Mouse (Mus musculus) C2C12 (cell line): ENCODE results near the gene Itprid2. TPM values are rescaled to one million over a fixed set of nuclear protein-coding genes. Genes with fewer than 3 reads are reported as not detected.

Experiments
- H3K27me3 ChIP-seq: one replicate; pipeline ENCODE4 v1.6.1; 2011; ENCODE audit not compliant: control insufficient read depth, insufficient read depth, insufficient read length
- H3K36me3 ChIP-seq: one replicate; pipeline ENCODE4 v1.6.1; 2011; ENCODE audit not compliant: control insufficient read depth, insufficient read depth
- H3K4me3 ChIP-seq: one replicate; pipeline ENCODE4 v1.5.1; 2011; ENCODE audit warnings: mild to moderate bottlenecking, control low read depth; ENCODE audit not compliant: poor library complexity, insufficient read depth, severe bottlenecking
- H3K79me2 ChIP-seq: one replicate; pipeline ENCODE4 v1.6.1; 2011; ENCODE audit not compliant: control insufficient read depth, insufficient read depth
- H3K79me3 ChIP-seq: one replicate; pipeline ENCODE4 v1.6.1; 2011; ENCODE audit warnings: low read depth, control low read depth
- H3ac ChIP-seq: one replicate; pipeline ENCODE3; 2011; ENCODE audit warnings: low read depth; ENCODE audit not compliant: control insufficient read depth, insufficient read length
- CEBPB ChIP-seq: IDR thresholded peaks from one replicate; pipeline ENCODE4 v1.6.1; 2011; ENCODE audit warnings: low read depth, mild to moderate bottlenecking, control low read depth, moderate library complexity
- CTCF ChIP-seq: IDR thresholded peaks from one replicate; pipeline ENCODE4 v1.5.1; 2011; ENCODE audit not compliant: control insufficient read depth, insufficient read depth, insufficient read length
- FOSL1 ChIP-seq: IDR thresholded peaks from one replicate; pipeline ENCODE4 v1.8.0; 2011; ENCODE audit warnings: mild to moderate bottlenecking, low read length; ENCODE audit not compliant: poor library complexity, insufficient read depth, severe bottlenecking
- MAX ChIP-seq: IDR thresholded peaks from one replicate; pipeline ENCODE4 v1.6.1; 2011; ENCODE audit warnings: mild to moderate bottlenecking, control low read depth
- MYOD1 ChIP-seq: IDR thresholded peaks from one replicate; pipeline ENCODE4 v1.6.1; 2011; ENCODE audit warnings: low read depth; ENCODE audit not compliant: control insufficient read depth, insufficient read length
- MYOG ChIP-seq: IDR thresholded peaks from one replicate; pipeline ENCODE4 v1.6.1; 2011; ENCODE audit not compliant: control insufficient read depth, insufficient read length; ENCODE audit errors: extremely low read depth
- USF1 ChIP-seq: IDR thresholded peaks from one replicate; pipeline ENCODE4 v1.6.1; 2011; ENCODE audit warnings: low read depth, mild to moderate bottlenecking, control low read depth, moderate library complexity
- polyA plus RNA-seq: library from polyadenylated mRNA; unstranded; fragments of >200 nt; fragmentation: generic; extraction: Trizol; gene quantifications from one replicate; pipeline ENCODE4 v1.2.1, GENCODE M21; 2012; ENCODE audit warnings: missing spikeins

Gene Itprid2
- polyA plus RNA-seq, 1 experiment: 10.1 TPM

- no peaks in the 10 kb centered on the region for H3K79me3 ChIP-seq
- no peaks in the 10 kb centered on the region for H3K36me3 ChIP-seq
- no peaks in the 10 kb centered on the region for H3K79me2 ChIP-seq
- H3K27me3 ChIP-seq: no peaks in the 10 kb centered on the region
- no peak overlapping the region for H3K4me3 ChIP-seq
- H3ac ChIP-seq: no peak overlapping the region
- TF ChIP-seq CEBPB (peak; percentile 27), MAX (peak; percentile 41), FOSL1 (peak; percentile 63), MYOG (no peak)
Measured at GRCm38 (mm10) chr2:79603363-79603762, 31.8 kb upstream of the Itprid2 start.

GRCm38 (mm10) chr2:79606033-79606432, 29.1 kb upstream of the Itprid2 start:
- Histone ChIP-seq H3K4me3 (no peak overlapping the region), H3K36me3 (no peaks in the 10 kb centered on the region), H3K27me3 (no peaks in the 10 kb centered on the region), H3ac (no peak overlapping the region), H3K79me3 (no peaks in the 10 kb centered on the region), H3K79me2 (no peaks in the 10 kb centered on the region)
- TF ChIP-seq USF1 (peak; percentile 74), MYOG (no peak)

DNA sequence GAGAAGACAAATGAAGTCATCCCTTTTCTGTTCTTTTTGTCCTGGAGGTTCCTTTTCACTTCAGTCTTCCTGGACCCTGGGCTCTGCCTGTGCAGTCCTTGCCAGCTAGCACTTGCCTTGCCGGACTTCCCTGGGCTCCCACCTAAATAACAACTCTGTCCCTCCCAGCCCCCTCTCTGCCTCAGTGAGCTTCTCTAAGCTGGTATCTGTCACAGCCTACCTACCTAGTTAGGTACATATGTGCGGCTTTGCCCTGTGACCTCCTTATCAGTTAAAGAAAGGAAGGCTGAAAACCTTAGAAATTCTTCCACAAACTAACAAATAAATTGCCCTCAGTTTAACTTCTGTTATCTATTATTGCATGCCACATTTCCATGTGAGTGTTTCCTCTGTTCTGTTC, 28.0 kb upstream of the Itprid2 start:
- Histone ChIP-seq H3K79me2 (no peaks in the 10 kb centered on the region), H3K79me3 (no peaks in the 10 kb centered on the region), H3ac (no peak overlapping the region), H3K36me3 (no peaks in the 10 kb centered on the region), H3K4me3 (no peak overlapping the region), H3K27me3 (no peaks in the 10 kb centered on the region)
- TF ChIP-seq MYOG: no peak
- TF ChIP-seq MAX: no peak
- TF ChIP-seq CEBPB: no peak

DNA sequence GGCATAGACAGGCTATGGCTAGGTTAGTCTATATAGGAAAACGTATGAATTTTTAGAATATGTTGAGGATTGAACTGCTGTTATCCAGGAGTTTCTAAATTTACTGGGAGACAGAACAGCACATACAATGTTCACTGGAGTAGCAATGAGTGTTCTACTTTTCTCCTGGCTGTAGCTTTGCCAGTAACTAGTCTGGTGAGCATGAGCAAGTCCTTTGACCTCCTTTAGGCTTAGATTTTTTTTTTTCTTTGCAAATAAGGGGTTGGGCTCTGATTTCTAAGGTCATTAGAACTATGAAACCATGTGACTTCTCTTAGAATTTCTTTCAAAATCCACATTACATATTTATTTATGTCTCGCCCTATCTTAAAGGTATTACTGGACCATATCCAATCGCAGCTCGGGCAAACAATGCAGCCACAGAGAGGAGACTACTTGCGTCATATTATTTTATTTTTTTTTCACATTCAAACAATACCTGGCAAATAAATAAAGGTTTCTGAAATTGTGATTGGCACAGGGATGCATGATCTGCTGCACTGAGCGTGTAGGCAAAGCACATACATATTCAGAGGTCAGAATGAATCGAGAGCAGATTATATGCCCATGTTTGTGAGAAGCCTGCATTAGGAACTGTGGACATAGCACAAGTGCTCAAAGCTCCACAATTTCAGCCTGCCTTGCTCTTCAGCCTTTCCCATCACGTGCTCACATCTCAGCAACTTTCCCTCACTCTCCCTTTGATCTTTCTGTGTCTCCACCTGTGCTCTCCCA, 26.7 kb upstream of the Itprid2 start:
- Histone ChIP-seq H3K4me3 (no peak overlapping the region), H3K79me2 (no peaks in the 10 kb centered on the region), H3K27me3 (no peaks in the 10 kb centered on the region), H3K79me3 (no peaks in the 10 kb centered on the region), H3ac (no peak overlapping the region), H3K36me3 (no peaks in the 10 kb centered on the region)
- no peak for TF ChIP-seq MYOD1
- no peak for TF ChIP-seq MAX
- TF ChIP-seq CEBPB: no peak
- no peak for TF ChIP-seq FOSL1
- TF ChIP-seq CTCF: no peak
- no peak for TF ChIP-seq MYOG
- no peak for TF ChIP-seq USF1

GRCm38 (mm10) chr2:79610894-79611293, 24.3 kb upstream of the Itprid2 start:
- H3K79me3 ChIP-seq: no peaks in the 10 kb centered on the region
- TF ChIP-seq MYOG (no peak), FOSL1 (no peak), CTCF (no peak), CEBPB (no peak), MAX (no peak), USF1 (no peak), MYOD1 (no peak)
- no peaks in the 10 kb centered on the region for H3K27me3 ChIP-seq
- H3K4me3 ChIP-seq: no peak overlapping the region
- H3K79me2 ChIP-seq: no peaks in the 10 kb centered on the region
- H3ac ChIP-seq: no peak overlapping the region
- no peaks in the 10 kb centered on the region for H3K36me3 ChIP-seq

GRCm38 (mm10) chr2:79618145-79618544, 17.0 kb upstream of the Itprid2 start:
- TF ChIP-seq CEBPB (no peak), MYOG (no peak), MYOD1 (no peak), MAX (no peak), CTCF (no peak), USF1 (no peak), FOSL1 (no peak)
- Histone ChIP-seq H3K4me3 (no peak overlapping the region), H3ac (no peak overlapping the region), H3K36me3 (no peaks in the 10 kb centered on the region), H3K27me3 (no peaks in the 10 kb centered on the region), H3K79me3 (no peaks in the 10 kb centered on the region), H3K79me2 (no peaks in the 10 kb centered on the region)
